Mouse (Mus musculus) frontal cortex, adult (tissue): Measurements from ENCODE around the gene Slc25a26.

ENCODE experiments used
- ATAC-seq: cut with Nextera tagmentation; 2 replicates; pipeline ENCODE4 v1.9.2; 2017; ENCODE audit warnings: mild to moderate bottlenecking, moderate library complexity, mixed read lengths; ENCODE audit not compliant: low TSS enrichment

Slc25a26 gene

GRCm38 (mm10) chr6:94499897-94500623 is at the start of gene Slc25a26:
Gene Slc25a26 (plus strand): TSS chr6:94500331.
- peak; percentile 100 for ATAC-seq

DNA sequence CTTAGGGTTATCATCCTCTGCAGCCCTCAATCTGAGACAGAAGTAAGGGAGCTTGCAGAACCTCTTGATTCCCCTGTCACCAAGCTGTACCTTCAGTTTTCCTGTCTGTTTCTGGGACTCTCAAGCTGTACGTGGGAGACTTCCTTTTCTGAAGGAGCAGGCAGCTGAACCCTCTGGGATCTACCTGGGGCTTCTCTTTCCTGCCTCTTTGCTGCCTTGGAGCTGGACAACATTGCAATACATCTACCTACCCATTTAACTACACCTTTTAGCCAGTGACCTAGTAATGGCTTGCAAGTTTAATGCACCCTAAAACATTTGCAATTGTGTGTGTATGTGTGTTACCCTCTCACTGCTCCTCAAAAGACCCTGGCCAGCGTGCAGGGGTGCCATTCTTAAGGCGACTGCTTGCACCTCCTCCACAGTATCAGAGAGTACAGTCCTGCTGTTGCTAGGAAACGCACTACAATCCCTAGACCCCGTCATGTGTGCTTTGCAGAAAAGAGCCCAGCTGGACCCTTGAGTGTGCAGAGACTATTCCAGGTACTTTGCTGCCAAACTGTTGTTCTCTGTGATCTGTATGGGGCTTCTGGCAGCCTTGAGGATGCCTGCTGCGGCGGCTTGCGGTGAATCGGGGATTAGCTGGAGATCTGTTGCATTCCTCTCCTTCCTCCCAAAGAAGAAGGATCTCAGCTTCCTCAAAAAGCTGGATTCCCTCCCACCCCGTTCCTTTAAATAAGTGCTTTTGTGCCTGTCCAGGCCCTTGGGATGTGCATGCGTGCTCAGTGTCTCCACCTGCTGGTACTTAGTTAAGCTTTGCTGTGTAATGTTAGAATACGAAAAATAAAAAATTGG is 35.9 kb upstream of the Slc25a26 start:
- peak; percentile 93 for ATAC-seq

- no peak for ATAC-seq
Measured at GRCm38 (mm10) chr6:94466508-94467205, 33.5 kb upstream of the Slc25a26 start.

- ATAC-seq, result no peak
Measured at GRCm38 (mm10) chr6:94492739-94493138, 7.4 kb upstream of the Slc25a26 start.

- ATAC-seq, result no peak
Measured at GRCm38 (mm10) chr6:94503963-94504362, 3.8 kb downstream of the Slc25a26 start.

DNA sequence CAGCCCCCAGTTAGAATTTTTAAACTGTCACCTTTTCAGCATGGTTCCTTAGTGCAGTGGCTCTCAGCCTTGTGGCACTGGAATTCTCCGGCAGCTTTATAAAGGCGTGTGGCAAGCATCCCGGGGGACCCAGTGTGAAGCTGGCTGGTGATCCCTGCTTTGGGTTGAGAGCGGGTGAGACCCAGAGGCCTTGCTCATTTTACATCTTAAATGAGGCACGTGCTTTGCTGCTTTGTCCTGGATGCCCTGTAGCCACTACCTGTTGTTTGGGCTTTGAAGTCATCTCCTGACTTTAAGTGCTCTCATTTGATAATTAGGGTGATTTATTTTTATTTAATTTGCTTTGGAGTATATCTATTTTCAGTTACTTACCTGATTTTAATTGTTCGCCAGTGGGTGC is 7.8 kb downstream of the Slc25a26 start:
- no peak for ATAC-seq

GRCm38 (mm10) chr6:94508807-94509206 is 8.7 kb downstream of the Slc25a26 start:
- ATAC-seq, result no peak

DNA sequence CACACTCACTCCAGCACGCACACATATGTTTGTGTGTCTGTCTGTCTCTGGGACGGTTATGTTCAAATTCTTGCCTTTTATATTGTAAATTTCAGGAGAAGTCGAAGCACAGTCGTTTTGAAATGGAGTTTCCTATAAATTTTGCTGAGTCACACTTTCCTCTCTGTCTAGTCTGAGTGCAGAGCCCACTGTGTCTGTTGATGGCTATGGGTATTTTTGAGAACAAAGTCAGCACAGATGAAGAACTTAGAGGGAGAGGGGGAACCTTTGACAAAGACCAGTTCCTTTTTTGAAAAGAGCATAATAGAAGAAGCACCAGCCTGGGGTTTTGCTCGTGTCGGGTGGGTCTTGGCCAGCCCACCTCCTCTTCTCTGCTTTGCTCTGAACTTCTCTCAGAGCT is 9.1 kb downstream of the Slc25a26 start:
- ATAC-seq, result no peak

DNA sequence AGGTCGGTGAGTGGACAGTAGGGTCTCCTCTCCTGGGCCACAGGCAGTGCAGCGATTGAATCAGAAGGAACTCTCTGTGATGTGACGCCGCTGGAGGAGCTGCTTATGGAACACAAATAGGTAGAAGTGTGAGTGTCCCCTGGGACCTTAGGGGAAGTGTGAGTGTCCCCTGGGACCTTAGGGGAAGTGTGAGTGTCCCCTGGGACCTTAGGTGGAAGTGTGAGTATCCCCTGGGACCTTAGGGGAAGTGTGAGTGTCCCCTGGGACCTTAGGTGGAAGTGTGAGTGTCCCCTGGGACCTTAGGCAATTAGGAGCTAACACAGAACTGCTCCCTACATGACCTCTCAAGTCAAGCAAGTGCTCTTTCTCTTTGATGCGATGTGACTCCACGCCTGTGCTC is 18.0 kb downstream of the Slc25a26 start:
- ATAC-seq, result no peak

DNA sequence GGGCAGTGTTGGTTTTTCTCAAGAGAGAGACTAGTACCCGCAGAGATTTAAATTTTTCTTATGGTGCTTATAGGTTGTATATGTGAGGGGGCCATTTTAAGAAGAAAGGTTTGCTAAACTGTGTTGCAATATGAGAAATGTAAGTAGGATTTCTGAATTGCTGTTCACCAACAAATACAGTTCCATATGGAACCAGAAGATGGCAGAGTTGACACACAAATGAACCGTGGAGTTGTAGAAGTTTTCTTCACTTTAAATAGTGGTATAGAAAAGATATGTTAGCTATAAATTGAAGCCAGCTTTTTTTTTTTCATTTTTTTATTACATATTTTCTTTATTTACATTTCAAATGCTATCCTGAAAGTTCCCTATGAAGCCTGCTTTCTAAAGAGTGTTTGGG is 24.2 kb downstream of the Slc25a26 start:
- ATAC-seq, result peak; percentile 55

DNA sequence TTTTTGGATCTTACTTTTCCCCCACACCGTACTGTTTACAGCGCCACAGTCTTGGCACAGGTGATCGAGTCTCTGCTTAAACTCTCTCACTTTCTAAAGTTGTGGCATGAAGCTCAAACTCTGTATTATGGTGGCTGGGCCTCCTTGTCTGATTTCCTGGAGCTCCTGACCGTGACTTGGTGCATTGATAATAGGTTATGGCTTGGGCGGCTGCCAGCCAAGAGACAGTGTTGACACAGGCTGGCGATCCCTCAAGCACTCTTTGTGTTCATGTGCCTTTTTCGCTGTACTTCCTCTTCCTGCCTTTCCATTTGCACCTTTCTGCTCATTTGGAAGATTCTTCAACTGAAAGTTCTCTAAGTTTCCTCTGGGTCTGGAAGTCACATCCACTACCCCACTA is 30.6 kb downstream of the Slc25a26 start:
- ATAC-seq, result no peak

GRCm38 (mm10) chr6:94532086-94532485 is 32.0 kb downstream of the Slc25a26 start:
- ATAC-seq, result peak; percentile 99

GRCm38 (mm10) chr6:94536478-94536877 is 36.3 kb downstream of the Slc25a26 start:
- ATAC-seq, result no peak

- ATAC-seq, result peak; percentile 87
Measured at GRCm38 (mm10) chr6:94537652-94538051, 37.5 kb downstream of the Slc25a26 start.

- ATAC-seq, result no peak
Measured at GRCm38 (mm10) chr6:94540090-94540489, 40.0 kb downstream of the Slc25a26 start.

GRCm38 (mm10) chr6:94540615-94541014 is 40.5 kb downstream of the Slc25a26 start:
- ATAC-seq, result no peak

DNA sequence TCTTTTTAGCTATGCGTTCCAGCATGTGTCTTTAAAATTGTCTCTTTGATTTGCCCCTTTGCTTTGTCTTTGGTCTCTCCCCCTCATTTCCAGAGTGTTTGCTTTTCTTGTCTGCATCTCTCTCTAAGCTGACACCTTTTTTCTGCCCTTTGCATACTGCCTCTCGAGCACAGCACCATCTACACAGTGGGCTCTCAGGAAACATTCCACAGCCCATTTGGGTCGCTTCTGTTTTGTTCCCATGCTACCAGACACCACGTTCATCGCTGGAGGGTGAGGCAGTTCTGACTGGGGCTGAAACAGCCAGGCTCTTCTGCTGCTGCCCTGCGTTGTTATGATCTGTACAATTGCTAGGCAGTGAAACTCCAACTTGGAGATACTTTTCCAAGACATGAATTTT is 41.0 kb downstream of the Slc25a26 start:
- ATAC-seq, result no peak

DNA sequence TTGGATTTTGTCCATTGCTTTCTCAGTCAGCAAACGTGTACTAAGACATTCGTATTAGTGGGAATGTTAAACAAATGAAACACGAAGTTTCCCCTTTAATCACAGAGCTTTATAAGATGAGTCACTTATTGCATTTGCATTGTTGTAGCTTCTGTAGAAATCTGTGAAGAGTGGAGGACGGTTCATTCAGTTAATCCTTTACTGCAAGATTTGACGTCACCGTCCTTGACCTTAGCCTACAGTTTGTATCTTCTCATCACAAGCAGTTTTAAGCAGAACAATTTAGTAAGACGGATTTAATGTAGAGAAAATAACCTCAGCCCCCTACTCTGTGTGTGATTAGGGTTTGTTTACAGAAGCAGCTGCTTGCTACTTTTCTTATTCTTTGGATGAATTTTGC is 41.7 kb downstream of the Slc25a26 start:
- no peak for ATAC-seq

DNA sequence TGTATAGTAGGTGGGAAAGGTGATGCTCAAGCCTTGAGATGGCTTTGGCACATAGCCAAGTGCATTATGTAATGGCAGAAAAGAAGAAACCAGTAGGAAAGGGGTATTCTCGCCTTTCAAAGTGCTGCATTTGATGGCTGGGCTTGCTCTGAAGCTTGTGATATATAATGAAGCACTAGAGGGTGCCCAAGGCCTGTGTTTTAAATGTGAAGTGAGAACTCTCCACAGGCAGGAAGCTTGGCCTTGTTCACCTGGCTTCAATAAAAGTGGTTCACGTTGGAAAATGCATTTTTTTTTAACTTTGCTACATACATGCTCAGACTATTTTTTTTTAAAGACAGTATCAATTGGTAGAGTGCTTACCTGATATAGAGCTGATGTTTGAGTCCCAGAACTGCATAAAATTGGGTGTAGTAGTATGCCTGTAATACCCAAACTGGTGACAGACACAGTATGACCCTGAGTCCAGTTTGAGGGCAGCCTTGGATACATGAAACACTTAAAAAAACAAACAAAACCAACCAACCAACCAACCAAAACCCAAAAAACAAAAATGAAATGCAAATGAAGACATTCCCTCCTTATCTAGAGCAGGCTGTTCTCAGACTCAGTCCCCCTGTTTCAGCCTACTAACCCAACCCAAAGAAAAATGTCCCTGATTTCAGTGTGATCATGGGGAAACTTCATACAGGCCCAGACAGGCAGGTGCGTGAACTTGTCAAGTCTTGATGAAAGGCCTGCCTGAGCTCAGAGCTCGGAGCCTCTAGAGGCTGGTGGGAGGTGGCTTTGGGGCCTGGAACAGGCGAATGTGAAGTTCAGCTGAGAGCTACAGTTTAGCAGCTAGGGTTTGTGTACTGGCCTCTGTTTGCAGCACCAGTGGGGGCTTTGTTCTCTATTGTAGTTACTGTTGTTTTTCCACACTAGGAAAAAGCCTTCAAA is 44.0 kb downstream of the Slc25a26 start:
- peak; percentile 98 for ATAC-seq

GRCm38 (mm10) chr6:94547239-94547638 is 47.1 kb downstream of the Slc25a26 start:
- ATAC-seq, result no peak

GRCm38 (mm10) chr6:94550298-94550697 is 50.2 kb downstream of the Slc25a26 start:
- ATAC-seq, result no peak
